Mouse (Mus musculus) thymus, adult 2 months (tissue): Measurements from ENCODE around the gene Lage3.

ENCODE experiments used
- CTCF ChIP-seq: fragments of 200-500 bp; IDR thresholded peaks from 2 replicates; pipeline ENCODE4 v1.5.1; 2012; ENCODE audit warnings: mild to moderate bottlenecking, control low read depth, low read length, moderate library complexity, borderline replicate concordance; ENCODE audit not compliant: control insufficient read depth, poor library complexity, insufficient read depth; ENCODE audit errors: extremely low read depth
- POLR2A ChIP-seq: fragments of 200-500 bp; IDR thresholded peaks from 2 replicates; pipeline ENCODE4 v1.6.1; 2012; ENCODE audit warnings: mild to moderate bottlenecking, low read length, control low read depth, moderate library complexity; ENCODE audit not compliant: control insufficient read depth, poor library complexity, insufficient read depth; ENCODE audit errors: extremely low read depth

GRCm38 (mm10) chrX:74329215-74329671, 24.2 kb downstream of the Lage3 start:
- no peak for TF ChIP-seq CTCF
- TF ChIP-seq POLR2A: no peak
